15 mouse cellular contexts compared by ENCODE assay signal in genomic region chr15:25897617-25898016, GRCm38 (mm10). TPM values are rescaled to one million over a fixed set of nuclear protein-coding genes. Genes with fewer than 3 reads are reported as not detected.
DNase-seq lines count a peak whose midpoint lies in the region; ATAC-seq and TF ChIP-seq lines count a peak whose summit lies in the region.
"Had no signal": no experiment of that assay in that cellular context is flagged by ENCODE, and none has a peak within 500 bp of the region (broad histone marks: within the 10 kb centered on the region; RNA-seq: fewer than 3 reads in every experiment).

No protein-coding gene starts in this region.

- peak overlapping the region; percentile 71; the same call in 1 of the 2 replicates for H3K27ac ChIP-seq in layer of hippocampus, adult 2 months
- H3K27ac ChIP-seq: embryonic facial prominence, embryonic 12.5 days; hindbrain, embryonic 10.5 days had no signal

- H3K4me3 ChIP-seq in layer of hippocampus, adult 2 months = no peak overlapping the region
- H3K4me3 ChIP-seq: embryonic facial prominence, embryonic 12.5 days; hindbrain, embryonic 10.5 days had no signal

- DNase-seq in layer of hippocampus, adult 2 months (ENCODE audit: low spot score in 2 of 2) = no peak
- DNase-seq in layer of hippocampus, adult 18-20 months (ENCODE audit: low spot score in 2 of 2) = no peak
- peak; percentile 43 for DNase-seq in CD4-positive, CD25-positive, alpha-beta regulatory T cell, adult 2 months (ENCODE audit: low read depth, low spot score)
- peak; percentile 29 for DNase-seq in thymus, postnatal 25 days
- DNase-seq in lung, postnatal 4 days = no peak
- no peak for DNase-seq in cerebellum, postnatal 4 days (ENCODE audit: low spot score in 2 of 2)
- DNase-seq: adrenal gland, postnatal 25 days; cerebellum, postnatal 14 days; gastrocnemius, postnatal 25 days; kidney, postnatal 14 days; lung, embryonic 14.5 days had no signal

- TF ChIP-seq CTCF in layer of hippocampus, adult 2 months (conservative IDR thresholded peaks at IDR 0.05) = no peak

- ATAC-seq in hematopoietic stem cell, adult 5-6 weeks (replicated peaks in 1 of 2; ENCODE audit: insufficient read depth in 1 of 2, low FRiP score in 2 of 2, low TSS enrichment in 1 of 2, low read depth in 1 of 2, poor library complexity in 2 of 2, severe bottlenecking in 2 of 2) = peak; percentile 24 to 43; a peak in 3 of 4 replicates
- ATAC-seq: intestine, postnatal 0 days had no signal

RNA-seq across cellular contexts. Expression of gene Retreg1, which starts 54.6 kb away (rescaled TPM):
- total RNA-seq in layer of hippocampus, adult 2 months (2021) = 10 to 100 TPM; 27.3 to 28.6 TPM
- total RNA-seq in layer of hippocampus, adult 18-20 months (2021) = 10 to 100 TPM; 33.9 to 34.5 TPM
- total RNA-seq in hematopoietic stem cell, adult 5-6 weeks (2017) = 200 and 209 TPM in 2 replicates

Comparison
In these comparisons a context has a peak if more than half of its experiments do, and no peak if none do; other contexts are left out.
1. DNase-seq: peak in CD4-positive, CD25-positive, alpha-beta regulatory T cell, adult 2 months (single experiment) and thymus, postnatal 25 days (single experiment); none in layer of hippocampus, adult 2 months (0 of 2), layer of hippocampus, adult 18-20 months (0 of 2), lung, postnatal 4 days (0 of 2) and cerebellum, postnatal 4 days (0 of 2).